Mouse (Mus musculus) ovary, adult 18-20 months (tissue): ENCODE data around the gene Dynlt1b.
"Not testable (repeated sequence)": the region's sequence is repeated elsewhere in the genome, so short reads cannot be mapped to it uniquely, and the experiment has no call there.

ENCODE experiments used
- DNase-seq: peaks from one replicate; pipeline ENCODE4 v3.0.0; 2022; ENCODE audit warnings: low spot score, mixed read lengths

Dynlt1b gene

GRCm38 (mm10) chr17:6429945-6430344 is at the start of gene Dynlt1b:
Gene Dynlt1b (plus strand): TSS chr17:6430112.
- DNase-seq = peak; percentile 100

DNA sequence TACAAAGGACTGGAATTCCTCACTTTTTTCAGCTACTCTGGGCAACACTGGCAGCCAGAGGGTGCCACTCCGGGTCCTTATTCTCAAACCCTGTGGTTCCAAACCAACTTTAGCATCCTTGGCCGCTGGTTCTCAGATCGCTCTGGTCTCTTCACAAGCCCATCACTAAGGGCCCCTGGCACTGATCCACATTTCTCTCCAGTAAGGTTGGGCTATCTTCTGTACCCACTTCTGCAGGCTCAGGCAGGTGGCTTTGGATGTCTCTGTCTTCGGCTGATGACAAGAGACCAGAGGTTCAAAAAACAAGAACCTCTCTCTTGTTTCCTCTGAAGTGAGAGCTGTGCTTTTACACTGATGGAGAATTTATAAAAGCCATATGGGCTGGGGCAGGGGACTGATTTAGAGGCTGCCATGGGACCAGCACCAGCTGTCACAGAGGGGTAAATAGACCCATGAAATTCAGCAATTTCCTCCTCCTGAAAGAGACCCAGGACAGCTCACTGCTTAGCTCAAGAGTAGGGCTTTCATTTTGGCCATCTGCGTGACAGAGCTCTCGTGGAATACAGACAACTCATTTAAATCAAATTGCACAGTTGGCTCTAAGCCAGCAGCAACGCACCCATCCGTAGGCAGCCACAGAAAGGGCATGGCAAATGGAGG is 49.6 kb upstream of the Dynlt1b start:
- DNase-seq = not testable (repeated sequence)

- not testable (repeated sequence) for DNase-seq
Observed at GRCm38 (mm10) chr17:6381071-6381682, 48.7 kb upstream of the Dynlt1b start.

GRCm38 (mm10) chr17:6386927-6387326 is 43.0 kb upstream of the Dynlt1b start:
- not testable (repeated sequence) for DNase-seq

DNA sequence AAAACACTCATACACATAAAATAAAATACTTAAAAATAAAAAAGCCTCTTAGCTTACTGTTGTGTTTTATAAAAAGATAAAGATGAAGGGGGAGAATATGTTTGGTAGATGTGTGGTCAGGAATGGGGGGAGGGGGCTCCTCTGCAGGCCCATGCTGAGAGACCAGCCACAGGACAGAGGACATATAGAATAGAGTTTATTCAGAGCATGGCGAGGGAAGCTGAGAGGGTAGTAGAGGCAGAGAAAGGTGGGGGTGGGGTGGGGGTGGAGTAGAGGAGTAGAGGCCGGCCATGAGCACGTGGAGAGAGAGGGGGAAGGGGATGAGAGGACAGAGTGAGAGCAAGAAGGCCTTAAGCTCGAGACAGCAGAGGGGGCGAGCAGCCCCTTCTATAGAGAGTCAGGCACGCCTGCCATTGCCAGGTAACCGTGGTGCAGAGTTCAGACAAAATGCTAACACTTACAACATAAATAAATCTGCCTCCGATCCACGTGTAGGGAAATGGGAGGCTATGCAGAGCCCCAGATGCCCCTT is 42.5 kb upstream of the Dynlt1b start:
- not testable (repeated sequence) for DNase-seq

GRCm38 (mm10) chr17:6389463-6389862 is 40.4 kb upstream of the Dynlt1b start:
- not testable (repeated sequence) for DNase-seq

GRCm38 (mm10) chr17:6390731-6391130 is 39.2 kb upstream of the Dynlt1b start:
- not testable (repeated sequence) for DNase-seq

- DNase-seq = not testable (repeated sequence)
Observed at GRCm38 (mm10) chr17:6391736-6392135, 38.2 kb upstream of the Dynlt1b start.

- DNase-seq = not testable (repeated sequence)
Observed at GRCm38 (mm10) chr17:6392473-6393340, 37.2 kb upstream of the Dynlt1b start.

DNA sequence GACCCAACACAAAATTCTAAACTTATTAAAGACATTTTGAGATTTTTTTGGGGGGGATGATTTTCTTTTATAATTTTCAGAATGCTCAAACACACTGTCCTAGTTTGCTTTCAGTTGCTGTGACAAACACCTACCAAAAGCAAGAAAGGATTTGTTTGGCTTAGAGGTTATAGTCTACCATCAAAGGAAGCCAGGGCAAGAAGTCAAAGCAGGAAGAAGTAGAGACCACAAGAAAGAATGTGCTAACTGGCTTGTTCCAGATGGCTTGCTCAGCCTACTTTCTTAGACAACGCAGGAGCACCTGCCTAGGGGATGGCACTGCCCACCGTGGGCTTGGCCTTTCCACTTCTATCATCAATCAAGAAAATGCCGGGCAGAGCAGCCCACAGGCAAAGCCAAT is 31.8 kb upstream of the Dynlt1b start:
- DNase-seq = not testable (repeated sequence)

DNA sequence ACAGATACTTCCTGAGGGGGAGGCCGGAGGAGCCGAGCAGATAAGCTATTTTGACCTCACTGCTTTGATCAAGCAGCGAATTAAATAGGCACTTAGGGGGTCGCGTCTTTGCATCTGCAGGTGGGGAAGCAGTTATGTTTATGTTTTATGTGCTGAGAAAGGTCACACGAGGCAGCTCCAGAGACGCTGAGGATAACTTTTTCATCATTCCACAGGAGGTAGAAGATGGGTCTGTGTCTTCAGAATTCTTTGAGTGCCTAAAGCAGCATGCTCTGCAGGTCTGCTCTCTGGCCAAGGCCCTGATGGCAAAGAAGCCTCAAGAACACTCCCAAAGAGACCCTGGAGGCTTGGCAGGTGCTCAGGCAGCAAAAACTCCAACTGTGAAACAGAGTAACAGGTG is 31.1 kb upstream of the Dynlt1b start:
- peak; percentile 1 for DNase-seq

GRCm38 (mm10) chr17:6399281-6400096 is 30.4 kb upstream of the Dynlt1b start:
- peak; percentile 2 for DNase-seq

DNA sequence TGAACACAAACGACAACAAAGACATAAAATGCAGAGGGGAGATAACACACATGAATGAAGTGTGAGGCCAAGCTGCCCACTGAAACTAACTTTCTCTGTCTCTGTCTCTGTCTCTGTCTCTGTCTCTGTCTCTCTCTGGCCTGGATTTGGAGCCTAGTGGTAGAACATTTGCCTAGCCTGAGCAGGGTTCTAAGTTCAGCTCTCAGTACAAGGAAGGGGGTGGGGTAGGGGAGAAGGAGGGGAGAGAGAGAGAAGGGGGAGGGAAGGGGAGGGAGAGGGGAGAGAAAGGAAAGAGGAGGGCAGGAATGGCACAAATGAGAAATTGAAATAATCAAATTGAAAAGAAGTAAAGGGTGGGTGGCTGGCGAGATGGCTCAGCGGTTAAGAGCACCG is 29.8 kb upstream of the Dynlt1b start:
- DNase-seq = not testable (repeated sequence)

- not testable (repeated sequence) for DNase-seq
Observed at GRCm38 (mm10) chr17:6404493-6404892, 25.4 kb upstream of the Dynlt1b start.

- peak; percentile 19 for DNase-seq
Observed at GRCm38 (mm10) chr17:6406972-6407371, 22.9 kb upstream of the Dynlt1b start.

GRCm38 (mm10) chr17:6410713-6411213 is 19.1 kb upstream of the Dynlt1b start:
- not testable (repeated sequence) for DNase-seq

DNA sequence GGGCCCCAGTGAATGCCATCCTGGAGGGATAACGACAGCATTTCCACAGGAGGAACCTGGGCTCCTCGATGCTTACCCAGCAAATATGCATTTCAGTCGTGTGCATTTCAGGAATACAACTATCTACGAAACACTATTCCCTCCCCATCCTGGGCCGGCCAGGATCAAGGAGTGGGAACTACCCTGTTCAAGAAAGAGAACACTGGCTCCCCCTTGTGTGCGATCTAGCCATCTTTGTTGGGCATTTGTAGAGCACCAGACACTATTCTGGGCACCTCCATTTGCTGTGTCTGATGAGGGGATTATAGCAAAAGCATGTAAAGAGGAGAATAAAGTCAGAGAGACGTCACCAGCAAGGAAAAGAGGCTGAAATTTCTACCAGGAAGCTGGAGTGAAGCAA is 12.8 kb upstream of the Dynlt1b start:
- DNase-seq = not testable (repeated sequence)

DNA sequence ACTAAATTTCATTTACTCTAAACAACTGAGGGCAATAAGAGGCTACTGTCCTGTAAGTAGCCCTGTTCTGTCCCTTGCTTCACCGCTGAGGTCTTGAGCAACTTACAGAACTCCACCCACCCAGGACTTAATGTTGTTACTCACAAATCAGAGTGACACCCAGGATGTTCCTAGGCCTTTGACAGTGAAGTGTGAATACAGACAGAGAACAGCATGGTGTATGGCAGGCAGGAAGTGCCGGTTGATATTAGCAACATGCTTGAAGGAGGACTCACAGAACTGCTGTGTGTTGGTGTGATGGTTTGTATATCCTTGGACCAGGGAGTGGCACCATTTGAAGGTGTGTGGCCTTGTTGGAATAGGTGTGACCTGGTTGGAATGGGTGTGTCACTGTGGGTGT is 9.4 kb upstream of the Dynlt1b start:
- DNase-seq = not testable (repeated sequence)

GRCm38 (mm10) chr17:6421547-6422326 is 8.2 kb upstream of the Dynlt1b start:
- not testable (repeated sequence) for DNase-seq

GRCm38 (mm10) chr17:6422370-6422769 is 7.5 kb upstream of the Dynlt1b start:
- not testable (repeated sequence) for DNase-seq
